Mouse (Mus musculus) heart, embryonic 11.5 days (tissue): ENCODE measurements around the gene Pstpip1. TPM values are rescaled to one million over a fixed set of nuclear protein-coding genes. Genes with fewer than 3 reads are reported as not detected.
A peak's percentile ranks its signal among the peaks of the same experiment; 100 is the strongest.

Experiments
- ATAC-seq: fragments of 200-750 bp; cut with Nextera tagmentation; replicated peaks from 2 replicates; pipeline ENCODE4 v1.8.0; 2017; ENCODE audit warnings: moderate library complexity; ENCODE audit not compliant: insufficient number of reproducible peaks, low FRiP score, low TSS enrichment
- H3K27ac ChIP-seq: fragments of 300-500 bp; sonication (generic); 2 replicates; pipeline ENCODE4 v1.5.1; 2014; ENCODE audit warnings: mild to moderate bottlenecking, low read depth, low read length
- H3K27me3 ChIP-seq: fragments of 300-500 bp; sonication (generic); 2 replicates; pipeline ENCODE4 v1.6.1; 2014; ENCODE audit warnings: mild to moderate bottlenecking, low read length, mixed read lengths; ENCODE audit not compliant: control insufficient read depth, insufficient read depth
- H3K36me3 ChIP-seq: fragments of 300-500 bp; sonication (generic); 2 replicates; pipeline ENCODE4 v1.6.1; 2014; ENCODE audit warnings: mild to moderate bottlenecking, low read length, moderate library complexity, mixed read lengths; ENCODE audit not compliant: control insufficient read depth, insufficient read depth
- H3K4me1 ChIP-seq: fragments of 300-500 bp; sonication (generic); 2 replicates; pipeline ENCODE4 v1.6.1; 2014; ENCODE audit warnings: low read length; ENCODE audit not compliant: control insufficient read depth, insufficient read depth
- H3K4me2 ChIP-seq: fragments of 300-500 bp; sonication (generic); 2 replicates; pipeline ENCODE4 v1.6.1; 2014; ENCODE audit warnings: mild to moderate bottlenecking, moderate library complexity
- H3K4me3 ChIP-seq: fragments of 300-500 bp; sonication (generic); 2 replicates; pipeline ENCODE4 v1.5.1; 2014; ENCODE audit warnings: low read depth, low read length
- H3K9ac ChIP-seq: fragments of 300-500 bp; sonication (generic); 2 replicates; pipeline ENCODE4 v1.6.1; 2014; ENCODE audit warnings: mild to moderate bottlenecking, low read depth, low read length, moderate library complexity
- H3K9me3 ChIP-seq: fragments of 300-500 bp; sonication (generic); replicated peaks from 2 replicates; pipeline ENCODE4 v1.6.1; 2016; ENCODE audit warnings: low read length; ENCODE audit not compliant: control insufficient read depth
- WGBS: fragments of 180-500 bp; shearing (Covaris S2); extraction: QIAGEN DNeasy Blood & Tissue Kit; methylation state at CpG from one replicate; pipeline ENCODE4 v1.1.7; 2014; ENCODE audit not compliant: insufficient replicate concordance; 5-methylcytosine and 5-hydroxymethylcytosine counted together
- polyA plus RNA-seq: library from polyadenylated mRNA; unstranded; fragments of >200 nt; fragmentation: Nextera tagmentation; extraction: Ambion mirVana; gene quantifications from 2 replicates; pipeline ENCODE4 v1.2.1, GENCODE M21; 2014

Gene Pstpip1
- 0.27 and 0.39 TPM in 2 replicates for polyA plus RNA-seq

DNA sequence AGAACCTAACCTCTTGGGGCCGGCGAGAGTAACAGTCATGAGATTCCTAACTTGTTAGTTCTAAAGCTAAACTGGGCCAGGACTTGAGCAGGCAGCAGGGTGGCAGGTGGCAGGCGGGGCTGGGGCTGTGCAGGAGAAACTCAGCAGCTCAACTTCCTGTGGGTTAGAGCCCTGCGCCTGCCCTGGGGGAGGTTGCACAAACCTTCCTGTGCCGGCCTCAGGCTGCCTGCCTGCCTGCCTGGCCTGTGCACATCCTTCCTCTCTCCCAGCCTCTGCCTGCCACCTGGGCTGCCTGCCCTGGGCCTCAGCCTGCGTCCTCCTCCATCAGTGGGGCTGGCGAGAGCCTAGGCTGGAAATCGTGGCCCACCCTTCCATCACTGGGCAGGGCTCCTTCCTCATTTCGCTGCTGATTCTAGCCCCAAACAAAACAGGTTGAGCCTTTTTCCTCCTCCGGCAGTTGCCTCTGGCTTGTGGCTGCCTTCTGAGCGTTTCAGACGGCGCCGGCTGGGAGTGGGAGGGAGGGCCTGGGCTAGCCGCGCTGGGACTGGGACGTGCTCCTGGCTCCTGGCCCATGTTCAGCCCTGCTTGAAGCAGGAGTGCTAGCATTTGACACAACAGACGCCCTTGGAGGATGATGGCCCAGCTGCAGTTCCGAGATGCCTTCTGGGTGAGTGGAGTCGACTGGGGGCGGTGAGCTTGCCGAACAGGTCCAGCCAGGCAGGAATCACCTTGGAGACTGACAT, at the start of gene Pstpip1:
Pstpip1 (plus strand) TSS at position 185 of the 743 bp plus-strand sequence.
- Histone ChIP-seq H3K4me2 (peak within 1 kb of the TSS; percentile 30), H3K27ac (no peak within 1 kb of the TSS; the same call in 1 of the 2 replicates), H3K9ac (peak within 1 kb of the TSS; percentile 46; the same call in 1 of the 2 replicates), H3K9me3 (no peaks in the 10 kb centered on the region), H3K4me1 (peaks cover 13% of the 10 kb centered on the region), H3K36me3 (no peaks in the 10 kb centered on the region), H3K27me3 (no peaks in the 10 kb centered on the region), H3K4me3 (no peak within 1 kb of the TSS)
- WGBS = 34% methylated on average over 20 of the region's 22 CpGs
- ATAC-seq = peak; percentile 44; the same call in 1 of the 2 replicates

DNA sequence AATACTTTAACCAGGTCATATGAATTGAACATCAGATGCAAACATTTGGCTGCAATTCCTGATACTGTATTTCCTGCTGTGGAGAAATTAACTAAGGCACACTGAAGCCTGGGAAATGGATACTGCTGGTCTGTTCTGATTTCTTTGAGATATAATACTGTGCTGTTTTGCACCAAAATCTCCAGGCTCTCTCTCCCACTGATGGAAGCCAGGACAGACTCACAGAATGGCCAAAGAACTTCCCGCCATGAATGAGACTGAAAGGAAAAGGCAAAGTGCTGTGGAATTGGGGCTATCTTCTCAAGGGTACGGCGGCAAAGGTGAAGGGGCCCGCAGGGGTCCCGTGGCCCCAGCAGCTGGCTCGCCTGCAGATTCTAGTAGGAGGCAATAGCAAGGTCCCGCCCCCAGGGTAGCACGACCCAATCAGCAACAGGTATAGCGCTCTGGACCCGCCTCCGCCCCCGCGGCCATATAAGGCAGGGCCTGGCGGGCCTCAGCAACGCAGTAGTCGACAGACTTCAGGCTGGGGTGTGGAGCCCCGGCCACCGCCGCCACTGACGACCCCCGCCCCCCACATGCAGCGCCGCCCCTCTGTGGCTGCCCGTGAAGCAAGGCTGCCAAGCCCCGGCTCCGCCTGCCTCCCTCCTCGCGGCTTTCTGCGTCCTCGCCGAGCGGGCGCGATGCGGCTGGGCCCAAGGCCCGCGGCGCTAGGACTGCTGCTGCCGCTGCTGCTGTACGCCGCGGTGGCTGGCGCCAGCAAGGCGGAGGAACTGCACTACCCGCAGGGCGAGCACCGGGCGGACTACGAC, 48.2 kb upstream of the Pstpip1 start, which contains the start of gene Rcn2:
Rcn2 (plus strand) TSS at position 474 of the 809 bp plus-strand sequence.
- no peaks in the 10 kb centered on the region for H3K27me3 ChIP-seq
- peak; percentile 100 for ATAC-seq
- under 1% methylated on average over 49 of the region's 49 CpGs for WGBS
- peak within 1 kb of the TSS; percentile 96 for H3K27ac ChIP-seq
- H3K9me3 ChIP-seq = no peaks in the 10 kb centered on the region
- peaks cover 6% of the 10 kb centered on the region for H3K4me1 ChIP-seq
- peak within 1 kb of the TSS; percentile 71 for H3K4me2 ChIP-seq
- peak within 1 kb of the TSS; percentile 97 for H3K9ac ChIP-seq
- peak within 1 kb of the TSS; percentile 80 for H3K4me3 ChIP-seq
- H3K36me3 ChIP-seq = peaks cover 9% of the 10 kb centered on the region

DNA sequence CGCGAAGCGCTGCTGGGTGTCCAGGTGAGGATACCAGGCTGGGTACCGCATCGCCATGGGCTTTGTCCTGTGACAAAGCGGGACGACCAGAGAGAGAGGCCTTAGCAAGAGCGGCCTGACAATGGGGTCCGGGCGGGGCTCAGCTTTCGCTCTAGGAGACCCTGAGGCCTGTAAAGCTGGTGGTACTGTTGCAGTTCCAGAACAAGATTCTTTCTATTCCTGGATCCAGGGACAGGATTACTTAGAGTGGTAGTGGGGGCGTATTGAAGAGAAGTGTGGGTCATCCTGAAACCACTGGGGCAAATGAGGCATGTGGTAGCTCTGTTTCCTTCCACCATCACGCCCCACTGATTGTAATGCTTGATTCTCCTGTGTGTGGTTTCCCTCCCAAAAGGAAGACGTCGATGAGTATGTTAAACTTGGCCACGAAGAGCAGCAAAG, 47.6 kb upstream of the Pstpip1 start:
- 1% methylated on average over 16 of the region's 16 CpGs for WGBS
- no peak for ATAC-seq

DNA sequence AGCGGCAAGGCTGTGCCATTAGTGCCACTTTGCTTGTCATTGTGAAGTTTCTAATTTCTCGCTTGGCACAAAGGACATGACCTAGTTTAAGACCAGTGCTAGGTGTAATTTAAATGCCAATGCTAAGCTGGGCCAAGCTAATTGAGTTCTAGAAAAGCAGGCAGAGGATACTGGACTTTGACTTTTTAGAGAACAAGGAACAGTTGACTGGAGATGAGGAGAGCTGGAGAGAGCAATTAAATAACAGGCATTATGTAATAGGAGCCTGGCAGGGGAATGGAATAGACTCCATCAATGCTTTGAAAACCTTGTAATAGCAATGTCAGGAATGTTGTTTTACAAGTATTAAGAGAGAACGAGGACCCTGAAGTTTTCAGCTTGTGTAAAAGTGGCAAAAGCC, 36.0 kb upstream of the Pstpip1 start:
- Histone ChIP-seq H3K4me3 (no peak overlapping the region), H3K9ac (no peak overlapping the region), H3K4me2 (no peak overlapping the region), H3K9me3 (no peaks in the 10 kb centered on the region), H3K27me3 (no peaks in the 10 kb centered on the region), H3K4me1 (no peaks in the 10 kb centered on the region), H3K36me3 (peaks cover 11% of the 10 kb centered on the region), H3K27ac (no peak overlapping the region)
- ATAC-seq = no peak
- WGBS = 81% methylated on average over 3 of the region's 3 CpGs

More for the DNA sequence above, 47.6 kb upstream of the Pstpip1 start:
- peaks cover 9% of the 10 kb centered on the region for H3K36me3 ChIP-seq
- H3K27me3 ChIP-seq = no peaks in the 10 kb centered on the region
- H3K4me2 ChIP-seq = peak overlapping the region; percentile 71
- H3K9ac ChIP-seq = peak overlapping the region; percentile 97
- H3K4me3 ChIP-seq = peak overlapping the region; percentile 80
- H3K4me1 ChIP-seq = peaks cover 6% of the 10 kb centered on the region
- H3K9me3 ChIP-seq = no peaks in the 10 kb centered on the region
- peak overlapping the region; percentile 96 for H3K27ac ChIP-seq

DNA sequence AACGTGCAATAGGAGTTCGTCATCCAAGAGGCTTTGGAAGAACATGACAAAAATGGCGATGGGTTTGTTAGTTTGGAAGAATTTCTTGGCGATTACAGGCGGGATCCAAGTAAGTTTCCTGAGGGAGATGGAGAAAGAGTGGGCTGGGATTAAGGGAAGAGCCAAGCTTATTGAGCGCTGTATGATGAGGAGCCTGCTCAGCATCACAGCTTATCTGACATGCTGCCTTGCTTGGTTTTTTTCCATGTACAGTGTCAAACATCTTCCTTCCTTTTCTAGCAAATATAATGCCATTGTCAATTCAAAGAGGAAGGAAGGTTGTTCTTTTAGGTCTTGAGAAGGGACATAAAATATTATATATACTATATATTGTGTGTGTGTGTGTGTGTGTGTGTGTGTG, 33.6 kb upstream of the Pstpip1 start:
- Histone ChIP-seq H3K27me3 (no peaks in the 10 kb centered on the region), H3K27ac (no peak overlapping the region), H3K9me3 (no peaks in the 10 kb centered on the region), H3K9ac (no peak overlapping the region), H3K4me1 (no peaks in the 10 kb centered on the region), H3K4me3 (no peak overlapping the region), H3K4me2 (no peak overlapping the region), H3K36me3 (peaks cover 22% of the 10 kb centered on the region)
- WGBS = 78% methylated on average over 6 of the region's 6 CpGs
- ATAC-seq = no peak

DNA sequence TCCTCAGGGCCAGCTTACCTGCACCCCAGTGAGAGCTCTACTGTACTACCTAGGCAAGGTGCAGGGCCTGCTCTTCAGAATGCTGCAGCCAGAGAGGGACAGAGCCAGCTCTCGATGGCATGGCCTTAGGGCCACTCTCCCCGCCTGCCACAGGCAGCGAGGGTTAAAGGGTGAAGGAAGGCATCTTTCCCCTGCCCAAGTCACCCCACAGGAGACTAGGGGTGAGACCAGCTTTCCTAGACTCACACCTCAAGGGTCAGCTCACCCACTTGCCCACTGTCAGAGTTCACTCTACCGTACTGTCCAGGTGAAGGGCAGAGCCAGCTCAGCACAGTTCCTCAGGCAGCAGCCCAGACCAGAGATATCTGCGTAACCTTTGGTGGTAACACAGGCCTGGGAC, 27.4 kb upstream of the Pstpip1 start:
- no peak for ATAC-seq
- Histone ChIP-seq H3K36me3 (peaks cover 30% of the 10 kb centered on the region), H3K27ac (no peak overlapping the region), H3K27me3 (no peaks in the 10 kb centered on the region), H3K4me2 (no peak overlapping the region), H3K9ac (no peak overlapping the region), H3K4me1 (no peaks in the 10 kb centered on the region), H3K9me3 (no peaks in the 10 kb centered on the region), H3K4me3 (no peak overlapping the region)
- WGBS = 82% methylated on average over 5 of the region's 5 CpGs

DNA sequence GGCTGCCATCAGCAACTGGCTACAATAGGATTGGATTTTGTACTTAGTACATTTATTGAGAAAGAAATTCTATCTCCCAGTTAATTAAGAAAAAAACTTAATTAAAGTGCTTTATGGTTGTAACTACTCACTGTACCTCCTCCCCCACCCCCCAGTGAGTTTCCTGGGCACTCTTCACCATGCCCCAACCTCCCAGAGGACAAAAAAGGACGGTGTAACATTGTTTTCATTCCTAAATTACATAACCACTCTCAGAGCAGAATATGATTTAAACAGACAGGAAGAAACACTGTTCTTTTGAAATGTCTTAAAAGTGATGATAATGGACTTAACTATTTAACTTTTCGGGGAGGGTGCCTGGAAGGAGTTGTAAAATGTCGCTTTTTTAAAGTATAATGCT, 24.8 kb upstream of the Pstpip1 start:
- 63% methylated on average over 3 of the region's 3 CpGs for WGBS
- H3K27ac ChIP-seq = no peak overlapping the region
- H3K4me2 ChIP-seq = no peak overlapping the region
- H3K4me3 ChIP-seq = no peak overlapping the region
- peaks cover 20% of the 10 kb centered on the region for H3K36me3 ChIP-seq
- H3K4me1 ChIP-seq = no peaks in the 10 kb centered on the region
- H3K9ac ChIP-seq = no peak overlapping the region
- no peak for ATAC-seq
- H3K27me3 ChIP-seq = no peaks in the 10 kb centered on the region
- no peaks in the 10 kb centered on the region for H3K9me3 ChIP-seq

GRCm38 (mm10) chr9:56067964-56068363, 21.8 kb upstream of the Pstpip1 start:
- Histone ChIP-seq H3K4me3 (no peak overlapping the region), H3K4me1 (no peaks in the 10 kb centered on the region), H3K9me3 (no peaks in the 10 kb centered on the region), H3K27ac (no peak overlapping the region), H3K9ac (no peak overlapping the region), H3K36me3 (peaks cover 6% of the 10 kb centered on the region; the same call in 1 of the 2 replicates), H3K27me3 (no peaks in the 10 kb centered on the region), H3K4me2 (no peak overlapping the region)
- no peak for ATAC-seq
- WGBS = 88% methylated on average over 4 of the region's 4 CpGs
